Mouse (Mus musculus) adrenal gland, adult 2 months (tissue): ENCODE results near the gene Atp6v0a1. TPM values are rescaled to one million over a fixed set of nuclear protein-coding genes. Genes with fewer than 3 reads are reported as not detected.
A peak's percentile ranks its signal among the peaks of the same experiment; 100 is the strongest.

Source experiments
- DNase-seq: peaks from one replicate; pipeline ENCODE4 v3.0.0; 2021
- polyA plus RNA-seq: library from polyadenylated mRNA; depleted of rRNA; stranded (reverse); fragments of >200 nt; gene quantifications from 2 replicates; pipeline ENCODE4 v1.2.3, GENCODE M21; 2012
- total RNA-seq, 2 experiments: library from RNA; stranded (reverse); gene quantifications; 2 replicates each; pipeline ENCODE4 v1.2.3; 2021

Atp6v0a1 gene
- total and polyA plus RNA-seq, 3 experiments: 98.0 to 159 (median 116) TPM

GRCm38 (mm10) chr11:101027121-101027520 is 17.9 kb downstream of the Atp6v0a1 start:
- DNase-seq: no peak

GRCm38 (mm10) chr11:101029320-101029719 is 20.1 kb downstream of the Atp6v0a1 start:
- no peak for DNase-seq

- no peak for DNase-seq
Observed at GRCm38 (mm10) chr11:101030136-101030807, 21.0 kb downstream of the Atp6v0a1 start.

GRCm38 (mm10) chr11:101030808-101031156 is 21.5 kb downstream of the Atp6v0a1 start:
- no peak for DNase-seq

- DNase-seq: no peak
Observed at GRCm38 (mm10) chr11:101031470-101031869, 22.2 kb downstream of the Atp6v0a1 start.

GRCm38 (mm10) chr11:101033856-101034500 is 24.7 kb downstream of the Atp6v0a1 start:
- no peak for DNase-seq

GRCm38 (mm10) chr11:101034614-101035327 is 25.5 kb downstream of the Atp6v0a1 start:
- peak; percentile 84 for DNase-seq

- DNase-seq: peak; percentile 55
Observed at GRCm38 (mm10) chr11:101035328-101035695, 26.1 kb downstream of the Atp6v0a1 start.

- DNase-seq: no peak
Observed at GRCm38 (mm10) chr11:101037795-101038194, 28.5 kb downstream of the Atp6v0a1 start.

GRCm38 (mm10) chr11:101045826-101046225 is 36.6 kb downstream of the Atp6v0a1 start:
- no peak for DNase-seq

GRCm38 (mm10) chr11:101046440-101046839 is 37.2 kb downstream of the Atp6v0a1 start:
- no peak for DNase-seq

- DNase-seq: no peak
Observed at GRCm38 (mm10) chr11:101047502-101047901, 38.2 kb downstream of the Atp6v0a1 start.

GRCm38 (mm10) chr11:101050359-101050758 is 41.1 kb downstream of the Atp6v0a1 start:
- no peak for DNase-seq

- no peak for DNase-seq
Observed at GRCm38 (mm10) chr11:101051051-101051493, 41.8 kb downstream of the Atp6v0a1 start.

- no peak for DNase-seq
Observed at GRCm38 (mm10) chr11:101051617-101052016, 42.4 kb downstream of the Atp6v0a1 start.

GRCm38 (mm10) chr11:101052751-101053473 is 43.7 kb downstream of the Atp6v0a1 start:
- no peak for DNase-seq

- DNase-seq: no peak
Observed at GRCm38 (mm10) chr11:101053974-101054373, 44.7 kb downstream of the Atp6v0a1 start.

GRCm38 (mm10) chr11:101055418-101055817 is 46.2 kb downstream of the Atp6v0a1 start:
- no peak for DNase-seq

GRCm38 (mm10) chr11:101056885-101057284 is 47.6 kb downstream of the Atp6v0a1 start:
- DNase-seq: peak; percentile 58

- DNase-seq: peak; percentile 85
Observed at GRCm38 (mm10) chr11:101057860-101058259, 48.6 kb downstream of the Atp6v0a1 start.

GRCm38 (mm10) chr11:101058726-101059125 is 49.5 kb downstream of the Atp6v0a1 start:
- peak; percentile 44 for DNase-seq

GRCm38 (mm10) chr11:101059473-101059872 is 50.2 kb downstream of the Atp6v0a1 start:
- DNase-seq: no peak
